Mouse (Mus musculus): ENCODE results near the gene Crispld2.

Gene Crispld2

DNA sequence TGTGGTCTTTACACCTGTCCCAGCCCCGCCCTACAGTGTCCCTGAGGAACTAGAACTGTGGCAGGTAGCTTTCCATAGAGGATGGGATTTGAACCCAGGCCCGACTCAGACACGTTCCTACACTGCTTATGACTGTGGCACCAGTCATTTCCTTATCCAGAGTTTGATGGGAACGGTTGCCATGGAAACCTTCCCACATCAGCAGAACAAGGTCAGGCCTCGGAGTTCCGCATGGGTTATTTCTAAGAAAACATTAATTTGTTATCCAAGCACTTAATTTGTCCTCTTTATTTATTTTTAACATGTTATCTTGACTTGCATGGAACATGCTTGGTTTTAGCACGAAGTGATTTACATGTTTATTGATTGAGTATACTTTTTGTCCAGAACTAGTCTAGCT, 9.5 kb downstream of the Crispld2 start:
- 81% methylated on average over 7 of the region's 7 CpGs for WGBS

- WGBS, result 87% methylated on average over 9 of the region's 9 CpGs
Observed at GRCm38 (mm10) chr8:120002348-120002747, 10.1 kb downstream of the Crispld2 start.

DNA sequence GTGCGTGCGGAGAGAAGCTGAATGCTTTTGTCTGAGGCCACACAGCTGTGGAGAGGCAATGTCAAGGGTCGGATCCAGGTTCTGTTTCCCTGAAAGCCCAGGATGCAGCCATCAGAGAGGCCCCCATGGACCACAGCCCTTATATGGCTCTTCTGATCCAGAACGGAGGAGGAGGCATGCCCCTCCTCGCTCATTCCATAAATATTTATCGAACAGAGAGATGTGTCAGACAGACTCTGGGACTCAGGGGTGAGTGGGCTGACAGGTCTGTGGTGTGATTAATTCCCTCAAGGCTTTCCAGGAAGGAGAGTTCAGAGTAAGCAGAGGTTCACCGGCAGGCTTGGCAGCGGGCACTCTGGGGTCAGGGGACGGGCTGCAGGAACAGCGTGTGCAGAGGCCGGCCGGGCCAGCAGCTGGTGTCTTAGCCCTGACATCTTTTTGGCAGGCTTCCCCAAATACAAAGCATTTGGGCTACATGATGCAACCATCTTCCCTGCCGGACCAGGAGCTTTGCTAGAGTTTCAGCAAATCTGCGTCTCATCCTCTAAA, 12.0 kb downstream of the Crispld2 start:
- 57% methylated on average over 14 of the region's 14 CpGs for WGBS

DNA sequence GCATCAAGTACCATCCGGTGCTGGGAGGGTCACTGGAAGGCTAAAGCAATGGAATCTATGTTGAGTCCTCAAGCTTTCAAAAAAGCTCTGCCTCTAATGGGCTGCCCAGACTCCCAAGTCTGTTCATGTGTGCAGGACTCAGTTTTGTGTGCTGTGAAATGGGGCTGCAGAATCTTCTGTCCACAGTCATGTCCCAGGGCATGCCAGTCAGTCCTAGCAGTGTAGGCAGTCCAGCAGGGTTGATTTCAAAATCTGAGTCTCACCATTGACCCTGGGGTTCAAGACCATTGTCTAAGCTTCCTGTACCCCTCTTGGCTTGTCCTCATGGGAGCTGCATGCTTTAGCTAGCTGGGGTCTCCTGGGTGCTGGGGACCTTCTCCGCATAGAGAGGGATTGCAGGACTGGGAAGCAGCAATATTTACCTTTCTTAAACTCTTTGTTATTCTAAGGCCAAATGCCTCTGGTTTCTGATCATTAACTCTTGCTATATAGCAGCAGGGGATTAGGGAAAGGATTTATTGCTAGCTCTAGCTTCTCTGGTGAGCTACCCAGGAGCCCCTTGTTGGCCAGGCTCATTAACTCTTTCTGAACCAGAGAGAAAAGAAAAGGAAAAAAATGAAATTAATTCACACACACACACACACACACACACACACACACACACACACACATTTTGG, 12.6 kb downstream of the Crispld2 start:
- 72% methylated on average over 2 of the region's 2 CpGs for whole genome bisulfite sequencing

- 52% methylated on average over 9 of the region's 9 CpGs for WGBS
Observed at GRCm38 (mm10) chr8:120006645-120007160, 14.5 kb downstream of the Crispld2 start.

GRCm38 (mm10) chr8:120007178-120007577, 14.9 kb downstream of the Crispld2 start:
- 87% methylated on average over 9 of the region's 9 CpGs for WGBS

DNA sequence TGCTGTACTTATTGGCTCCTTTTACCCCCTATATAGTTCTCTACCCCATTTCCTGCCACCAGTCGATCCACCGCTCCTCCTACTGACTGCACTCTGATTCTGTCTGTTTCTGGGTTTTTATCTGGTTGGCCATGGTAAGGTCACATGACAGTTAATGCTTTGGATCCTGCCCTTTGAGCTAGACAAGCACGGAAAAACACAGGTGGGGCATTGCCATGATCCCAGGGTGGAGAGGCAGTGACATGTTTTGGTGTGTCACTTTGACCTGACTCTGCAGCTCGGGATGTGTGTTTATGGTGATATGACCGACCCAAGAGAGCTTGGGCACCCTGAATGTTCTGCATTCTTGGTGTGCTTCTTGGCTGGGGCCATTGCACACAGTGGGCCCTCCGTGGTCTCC, 17.0 kb downstream of the Crispld2 start:
- WGBS, result 76% methylated on average over 6 of the region's 6 CpGs

DNA sequence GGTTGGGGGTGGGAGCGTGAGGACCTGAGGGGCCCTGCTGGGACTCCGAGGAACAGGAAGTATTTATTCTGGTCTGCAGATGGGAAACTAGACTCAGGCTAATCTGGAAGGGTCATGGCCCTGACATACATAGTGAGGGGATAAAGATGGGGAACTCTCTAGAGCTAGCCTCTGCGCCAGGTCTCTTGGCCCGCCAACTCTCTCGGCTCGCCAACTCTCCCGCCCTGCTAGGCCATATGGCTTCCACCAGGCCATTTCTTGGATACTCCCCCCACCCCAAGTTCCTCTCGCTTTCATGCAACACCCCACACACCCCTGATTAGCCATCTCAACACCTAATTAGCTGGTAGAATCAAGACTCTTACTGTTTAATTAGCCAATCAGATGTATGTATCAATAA, 20.3 kb downstream of the Crispld2 start:
- WGBS, result 89% methylated on average over 8 of the region's 8 CpGs

GRCm38 (mm10) chr8:120012927-120013326, 20.7 kb downstream of the Crispld2 start:
- 52% methylated on average over 9 of the region's 9 CpGs for WGBS

DNA sequence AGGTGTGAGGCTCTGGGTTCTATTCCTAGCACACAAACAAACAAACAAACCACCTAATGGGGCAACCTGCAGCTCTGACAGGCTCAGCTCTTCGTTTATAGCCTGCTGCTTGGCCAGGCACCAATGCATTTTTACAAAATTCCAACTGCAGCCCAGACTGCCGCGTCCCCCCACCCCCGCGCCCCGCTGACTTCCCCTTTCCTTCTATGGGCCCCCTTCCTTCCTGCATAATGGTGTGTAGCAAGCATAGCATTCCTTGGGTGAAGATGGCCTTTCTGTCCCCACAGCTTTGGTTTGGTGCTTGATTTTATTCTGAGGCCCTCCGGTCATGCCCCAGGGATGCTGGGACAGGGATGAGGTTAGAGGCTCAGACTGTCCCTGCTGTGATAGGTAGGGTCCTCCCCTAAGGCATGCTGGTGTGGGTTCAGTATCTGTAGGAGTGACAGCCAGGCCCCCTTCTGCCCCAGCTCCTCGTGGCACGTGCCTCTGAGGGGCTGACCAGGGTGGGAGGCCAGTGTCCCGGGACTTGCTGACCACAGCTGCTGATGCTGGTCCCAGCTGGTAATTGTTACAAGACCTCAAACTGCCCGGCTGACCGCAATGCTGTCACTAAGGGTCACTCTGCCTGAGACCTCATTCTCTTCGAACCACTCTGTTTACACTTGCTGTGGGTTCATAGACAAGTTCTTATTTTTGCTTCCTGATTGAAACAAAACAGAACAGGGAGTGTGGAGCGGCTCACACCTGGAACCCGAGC, 22.2 kb downstream of the Crispld2 start:
- 70% methylated on average over 15 of the region's 15 CpGs for WGBS

DNA sequence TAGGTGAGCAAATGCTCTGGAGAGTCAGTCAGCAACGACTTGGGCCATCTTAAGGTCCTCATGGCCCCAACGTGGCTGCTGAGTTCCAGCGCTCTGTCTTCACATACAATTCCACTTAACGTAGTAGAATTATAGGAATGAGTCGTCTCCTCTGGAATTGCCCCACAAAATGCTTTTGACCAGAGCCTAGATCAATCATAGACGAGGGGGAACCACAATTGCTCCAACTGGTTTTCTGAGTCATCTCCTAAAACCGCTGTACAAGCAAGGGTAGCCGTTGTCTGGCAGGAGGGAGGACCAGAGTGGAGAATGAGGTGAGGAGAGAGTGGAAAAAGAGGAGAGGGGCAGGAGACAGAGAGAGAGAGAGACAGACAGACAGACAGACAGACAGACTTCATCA, 23.7 kb downstream of the Crispld2 start:
- 94% methylated on average over 8 of the region's 8 CpGs for WGBS

DNA sequence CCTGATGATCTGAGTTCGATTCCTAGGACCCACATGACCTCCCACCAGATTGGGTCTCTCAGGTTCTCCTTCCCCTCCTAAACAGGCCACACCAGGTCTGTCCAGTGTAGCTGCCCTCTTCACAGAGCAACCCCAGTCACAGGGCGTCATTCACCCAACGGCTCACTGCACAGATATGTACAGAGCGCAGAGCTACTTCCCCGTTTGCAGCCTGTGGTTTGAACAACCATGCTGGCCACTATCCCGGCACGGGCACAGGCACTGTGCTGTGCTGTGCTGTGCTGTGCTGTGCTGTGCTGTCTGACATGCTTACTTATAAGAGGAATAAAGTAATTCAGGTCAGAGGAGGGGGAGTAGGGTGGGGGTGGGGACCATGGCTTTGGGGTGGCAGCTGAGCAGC, 24.2 kb downstream of the Crispld2 start:
- 84% methylated on average over 7 of the region's 7 CpGs for WGBS

- 88% methylated on average over 13 of the region's 13 CpGs for WGBS
Observed at GRCm38 (mm10) chr8:120017349-120017748, 25.1 kb downstream of the Crispld2 start.

DNA sequence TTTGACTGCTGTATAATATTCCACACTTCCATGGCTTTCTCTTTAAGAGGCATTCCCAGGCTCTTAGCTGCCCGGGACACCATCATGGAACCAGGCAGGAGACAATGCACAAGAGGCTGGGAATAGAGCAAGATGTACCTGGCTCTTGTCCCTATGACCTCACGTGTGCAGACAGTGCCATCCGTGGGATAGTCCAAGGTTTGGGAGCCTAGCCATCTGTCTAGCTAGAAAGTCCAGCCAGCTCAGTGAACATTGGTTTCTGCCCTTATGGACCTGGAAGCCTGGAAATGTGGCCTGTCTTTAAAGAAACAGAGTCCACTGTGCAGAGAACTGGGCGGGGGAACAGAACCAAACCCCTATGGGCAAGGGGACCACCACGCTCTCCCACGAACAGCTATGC, 25.5 kb downstream of the Crispld2 start:
- 96% methylated on average over 6 of the region's 6 CpGs for WGBS

DNA sequence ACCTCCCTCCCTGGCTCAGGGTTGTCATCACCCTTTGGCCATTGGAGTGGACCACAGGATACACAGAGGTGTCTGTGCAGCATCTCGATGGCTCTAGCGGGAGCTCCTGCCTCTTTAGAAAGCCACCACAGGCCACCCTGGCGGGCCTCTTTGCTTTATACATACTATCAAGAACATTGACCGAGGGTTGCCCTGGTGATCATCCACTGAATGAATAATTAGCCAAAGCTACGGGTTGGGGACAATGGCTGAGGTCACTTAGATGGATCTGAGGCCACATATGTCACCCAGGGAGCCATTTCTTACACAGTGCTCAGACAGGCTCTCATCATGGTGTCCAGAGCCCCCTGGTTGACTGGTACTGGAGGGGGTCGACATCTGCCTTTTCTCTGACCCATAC, 26.1 kb downstream of the Crispld2 start:
- WGBS, result 82% methylated on average over 6 of the region's 6 CpGs

- 69% methylated on average over 5 of the region's 5 CpGs for WGBS
Observed at GRCm38 (mm10) chr8:120019297-120019696, 27.1 kb downstream of the Crispld2 start.

DNA sequence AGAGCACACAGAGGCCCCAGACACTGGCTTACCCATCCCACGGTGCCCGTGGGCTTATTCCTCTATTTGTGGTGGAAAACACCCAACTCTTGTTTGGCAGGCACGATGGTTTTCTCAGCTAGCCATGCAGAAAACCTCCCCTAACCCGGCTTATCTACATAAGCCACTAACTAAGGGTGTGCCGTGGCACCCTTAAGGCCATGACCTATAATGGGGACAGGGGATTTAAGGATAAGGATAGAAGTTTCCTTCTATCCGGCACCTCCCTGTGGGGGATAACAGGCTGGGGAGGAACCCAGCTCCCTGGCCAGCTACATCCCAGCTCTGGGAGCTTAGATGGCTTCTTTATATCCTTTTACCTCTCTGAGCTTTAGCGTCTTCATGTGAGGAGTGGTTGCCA, 28.1 kb downstream of the Crispld2 start:
- WGBS, result 72% methylated on average over 7 of the region's 7 CpGs

DNA sequence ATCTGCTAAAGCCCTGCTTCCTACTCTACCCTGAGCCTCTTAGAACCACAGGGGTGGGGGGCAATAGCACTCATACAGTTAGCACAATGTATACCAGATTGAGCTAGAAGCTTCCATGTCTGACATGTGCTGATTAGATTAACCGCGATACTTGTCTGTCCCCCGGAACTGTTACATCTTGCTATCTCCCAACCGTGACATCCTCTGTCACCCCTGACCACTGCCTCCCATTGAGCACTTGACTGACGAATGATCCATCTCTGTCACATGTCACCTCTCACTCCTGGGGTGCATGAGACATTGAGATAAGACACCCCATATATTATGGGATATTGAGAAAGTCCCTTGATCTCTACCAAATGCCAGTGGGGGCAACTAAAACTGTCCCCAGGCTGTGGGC, 34.0 kb downstream of the Crispld2 start:
- 95% methylated on average over 5 of the region's 5 CpGs for WGBS

GRCm38 (mm10) chr8:120026991-120027390, 34.8 kb downstream of the Crispld2 start:
- 87% methylated on average over 6 of the region's 6 CpGs for WGBS

GRCm38 (mm10) chr8:120030447-120030846, 38.2 kb downstream of the Crispld2 start:
- 92% methylated on average over 5 of the region's 5 CpGs for WGBS

DNA sequence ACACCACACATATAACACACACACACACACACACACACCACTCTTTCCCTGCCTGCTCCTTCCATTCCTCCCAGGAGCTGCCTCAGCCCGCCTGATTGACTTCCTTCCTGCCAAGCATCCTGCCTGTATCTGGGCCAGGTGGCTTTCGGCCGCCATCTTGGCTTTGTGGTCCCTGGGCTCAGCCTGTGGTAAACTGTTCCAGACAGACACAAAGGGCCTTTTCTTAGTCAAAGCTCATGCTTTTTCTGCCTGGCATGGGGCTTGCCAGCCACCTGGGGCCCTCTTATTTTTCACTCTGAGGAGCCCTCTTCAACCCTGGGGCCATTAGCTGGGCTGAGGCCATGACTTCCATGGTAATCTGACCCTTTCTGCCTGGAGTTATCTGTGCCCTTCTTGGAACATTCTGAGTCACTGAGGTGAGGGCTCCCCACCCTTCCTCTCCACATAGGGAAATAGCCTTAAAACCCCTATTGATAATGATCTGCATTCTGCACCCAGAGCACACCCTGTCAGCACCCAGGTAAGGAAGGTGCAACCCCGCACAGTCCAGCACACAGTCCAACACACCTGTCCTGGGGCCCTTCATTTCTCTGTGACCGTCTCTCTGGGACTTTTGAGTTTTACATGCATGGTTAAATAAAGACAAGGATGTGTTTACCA, 40.4 kb downstream of the Crispld2 start:
- 75% methylated on average over 5 of the region's 5 CpGs for WGBS

DNA sequence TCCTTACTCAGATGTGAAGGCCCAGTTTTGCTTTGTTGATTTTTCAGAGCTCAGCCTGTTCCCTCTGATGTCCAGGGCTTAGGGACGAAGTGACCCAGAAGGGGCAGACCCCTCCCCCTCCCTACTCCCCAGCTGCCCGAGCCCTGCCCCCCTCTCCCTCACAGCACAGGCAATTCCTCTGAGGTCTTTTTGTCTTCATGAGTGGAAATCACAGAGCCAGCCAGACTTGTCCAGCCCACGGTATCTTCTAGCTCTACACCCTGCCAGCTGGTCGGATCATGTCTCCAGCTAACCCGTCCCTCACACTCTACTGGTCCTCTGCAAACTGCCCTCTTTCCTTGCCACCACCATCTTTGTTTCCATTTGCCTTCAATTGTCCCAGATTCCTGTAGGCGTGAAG, 42.2 kb downstream of the Crispld2 start:
- WGBS, result 35% methylated on average over 6 of the region's 6 CpGs

Measured in cerebral cortex, adult 2 months (tissue).